Mouse (Mus musculus) erythroblast, embryonic 14.5 days (primary cell): ENCODE measurements at regions not wholly inside any gene's neighbourhood (a gene's known extent, or its start where the extent isn't known, plus 50 kb on each side); places are given as distances from the start of the nearest gene placed in this dataset.

Experiments used
- GATA1 ChIP-seq: IDR thresholded peaks from 2 replicates; pipeline ENCODE4 v1.6.1; 2012; ENCODE audit warnings: low read length, inconsistent platforms, mixed read lengths
- TAL1 ChIP-seq: IDR thresholded peaks from 3 replicates; pipeline ENCODE4 v1.6.1; 2012; ENCODE audit warnings: low read length, inconsistent platforms, mixed read lengths

GRCm38 (mm10) chr3:144123361-144124072, 81.5 kb downstream of the Lmo4 start:
- no peak for TF ChIP-seq GATA1
- no peak for TF ChIP-seq TAL1
